Mouse (Mus musculus) ES-E14 (cell line): ENCODE results near the gene Gga3. TPM values are rescaled to one million over a fixed set of nuclear protein-coding genes. Genes with fewer than 3 reads are reported as not detected.

ENCODE experiments used
- DNase-seq: peaks from one replicate; pipeline ENCODE4 v3.0.0-alpha.2; 2013; ENCODE audit warnings: low read depth, low spot score
- H3K27ac ChIP-seq: 2 replicates; pipeline ENCODE4 v1.5.1; 2012; ENCODE audit warnings: low read depth, mild to moderate bottlenecking, low read length, moderate library complexity, mixed read lengths; ENCODE audit not compliant: poor library complexity, insufficient read depth, severe bottlenecking
- H3K36me3 ChIP-seq: 2 replicates; pipeline ENCODE4 v1.6.1; 2012; ENCODE audit warnings: mild to moderate bottlenecking, low read length, moderate library complexity, mixed read lengths; ENCODE audit not compliant: control insufficient read depth, poor library complexity, insufficient read depth, severe bottlenecking
- H3K4me1 ChIP-seq, 2 experiments: fragments of 150-350 bp in 1 of 2; sonication (generic) in 1 of 2; 2 replicates each; pipeline ENCODE4 v1.6.1; 2012; ENCODE audit warnings: low read length in 2 of 2, mild to moderate bottlenecking in 1 of 2, mixed read lengths in 1 of 2; ENCODE audit not compliant: control insufficient read depth in 2 of 2, insufficient read depth in 2 of 2, poor library complexity in 1 of 2
- H3K4me3 ChIP-seq, 2 experiments: fragments of 150-350 bp in 1 of 2; sonication (generic) in 1 of 2; 2 replicates each; pipeline ENCODE4 v1.5.1; 2012; ENCODE audit warnings: low read length in 2 of 2, low read depth in 1 of 2, mild to moderate bottlenecking in 1 of 2, mixed read lengths in 1 of 2; ENCODE audit not compliant: insufficient read depth in 1 of 2, poor library complexity in 1 of 2, severe bottlenecking in 1 of 2
- H3K9ac ChIP-seq: 2 replicates; pipeline ENCODE4 v1.6.1; 2012; ENCODE audit warnings: low read depth, mild to moderate bottlenecking, low read length, mixed read lengths; ENCODE audit not compliant: poor library complexity, insufficient read depth, severe bottlenecking
- H3K9me3 ChIP-seq: fragments of 150-350 bp; sonication (generic); 2 replicates; pipeline ENCODE4 v1.6.1; 2012; ENCODE audit warnings: low read depth, mild to moderate bottlenecking, low read length; ENCODE audit not compliant: control insufficient read depth, insufficient read depth
- CHD2 ChIP-seq: IDR thresholded peaks from 2 replicates; pipeline ENCODE4 v1.6.1; 2014; ENCODE audit warnings: mild to moderate bottlenecking, low read depth, low read length, inconsistent platforms
- HCFC1 ChIP-seq: IDR thresholded peaks from 2 replicates; pipeline ENCODE4 v1.6.1; 2012; ENCODE audit warnings: low read length, inconsistent platforms, borderline replicate concordance; ENCODE audit not compliant: insufficient read depth
- MAFK ChIP-seq: IDR thresholded peaks from 2 replicates; pipeline ENCODE4 v1.6.1; 2014; ENCODE audit warnings: mild to moderate bottlenecking, low read depth, low read length, inconsistent platforms; ENCODE audit not compliant: insufficient read depth
- ZC3H11A ChIP-seq: IDR thresholded peaks from 2 replicates; pipeline ENCODE4 v1.6.1; 2012; ENCODE audit warnings: low read depth, mild to moderate bottlenecking, inconsistent platforms, low read length, borderline replicate concordance
- ZNF384 ChIP-seq: IDR thresholded peaks from 2 replicates; pipeline ENCODE4 v1.6.1; 2012; ENCODE audit warnings: low read depth, low read length, inconsistent platforms
- in situ Hi-C, 2 experiments: fragments of 600-800 bp; cut with MboI; formaldehyde crosslinking; loops; one replicate each; pipeline ENCODE4 v1.15.1; 2025; ENCODE audit warnings: low sequenced_read_pairs in 2 of 2, inconsistent platforms in 1 of 2; ENCODE audit not compliant: unreplicated experiment in 2 of 2
- total RNA-seq: library from RNA; depleted of rRNA; stranded (reverse); fragments of 300-350 nt; gene quantifications from 2 replicates; pipeline ENCODE4 v1.2.3, GENCODE M21; 2012

The Gga3 gene
- total RNA-seq, 1 experiment: 31.7 TPM

DNA sequence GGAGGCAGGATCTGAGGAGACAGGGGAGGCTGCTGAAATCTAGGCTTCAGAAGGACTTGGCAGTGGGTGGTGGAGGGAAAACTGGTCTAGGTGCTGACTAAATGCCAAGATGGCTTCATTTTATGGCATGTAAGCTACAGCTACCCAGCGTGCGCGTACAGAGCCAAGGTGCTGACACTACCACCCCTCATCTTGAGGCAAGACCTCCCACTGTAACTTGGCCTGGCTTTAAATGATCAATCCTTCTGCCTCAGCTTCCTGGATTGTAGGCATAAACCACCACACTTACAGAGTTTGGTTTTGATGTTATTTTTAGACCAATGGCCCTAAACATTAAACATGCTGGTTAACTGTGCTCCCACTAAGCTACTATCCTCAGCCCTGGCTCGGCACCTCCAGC is 35.7 kb upstream of the Gga3 start:
- Histone ChIP-seq H3K4me3 (no peak overlapping the region), H3K9ac (peak overlapping the region; percentile 16; the same call in 1 of the 2 replicates), H3K4me1 (peaks cover 6 to 44% of the 10 kb centered on the region in 2 experiments), H3K27ac (peak overlapping the region; percentile 59), H3K36me3 (peaks cover 4% of the 10 kb centered on the region; the same call in 1 of the 2 replicates), H3K9me3 (no peaks in the 10 kb centered on the region)
- TF ChIP-seq ZNF384: no peak
- in situ Hi-C loops: no loop called here
- no peak for DNase-seq

DNA sequence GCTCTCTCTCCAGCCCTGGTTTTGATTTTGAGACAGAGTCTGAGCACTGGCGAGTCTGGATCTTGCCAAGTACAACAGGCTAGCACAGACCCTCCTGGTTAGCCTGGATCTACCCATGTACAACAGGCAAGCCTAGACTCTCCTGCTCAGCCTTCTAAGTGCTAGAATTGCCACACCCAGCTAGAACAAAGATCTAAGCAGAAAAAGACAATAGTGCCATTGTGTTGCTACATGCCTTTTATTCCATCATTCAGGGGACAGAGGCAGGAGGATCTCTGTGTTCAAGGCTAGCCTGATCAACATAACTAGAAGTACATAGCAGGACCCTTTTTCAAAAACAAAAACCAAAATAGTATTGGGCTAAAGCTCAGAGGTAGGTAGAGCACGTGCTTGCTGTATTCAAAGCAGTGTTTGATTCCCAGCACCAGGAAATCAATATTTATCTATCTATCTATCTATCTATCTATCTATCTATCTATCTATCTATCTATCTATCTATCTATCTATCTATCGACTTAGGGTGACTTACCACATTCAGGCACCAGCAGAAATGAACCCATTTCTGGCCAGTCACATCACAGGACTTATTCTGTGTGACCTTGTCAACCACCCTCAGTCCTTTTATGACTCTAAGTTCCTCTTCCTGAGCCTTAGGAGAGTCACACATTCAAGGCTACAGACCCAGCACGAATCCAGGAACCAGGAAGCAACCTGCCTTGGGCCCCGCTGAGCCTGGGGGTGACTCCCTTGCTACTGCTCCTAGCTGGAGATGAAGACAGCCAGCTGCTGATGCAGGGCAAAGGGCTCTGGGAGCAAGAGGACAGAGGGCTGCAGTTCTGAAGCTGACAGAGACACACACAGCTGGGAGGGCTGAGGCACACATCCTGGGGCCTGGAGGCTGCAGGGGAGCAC is 34.9 kb upstream of the Gga3 start:
- peak overlapping the region; percentile 16; the same call in 1 of the 2 replicates for H3K9ac ChIP-seq

DNA sequence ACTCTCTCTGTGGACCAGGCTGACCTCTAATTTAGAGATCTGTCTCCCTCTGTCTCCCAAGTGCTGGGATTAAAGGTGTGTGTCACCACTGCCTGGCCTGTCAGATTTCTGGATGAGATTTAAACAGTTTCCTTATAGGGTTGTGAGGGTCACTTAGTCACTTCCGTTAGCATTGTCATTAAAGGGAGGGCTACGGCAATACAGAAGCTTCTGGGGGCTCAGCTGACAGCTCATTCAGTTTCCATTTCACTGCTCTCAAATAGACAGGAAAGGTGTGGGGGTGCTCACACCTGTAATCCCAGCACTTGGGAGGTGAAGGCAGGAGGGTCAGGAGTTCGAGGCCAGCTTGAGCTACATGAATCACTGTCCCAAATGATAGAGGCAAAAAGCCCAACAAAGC is 33.1 kb upstream of the Gga3 start:
- Histone ChIP-seq H3K27ac (no peak overlapping the region), H3K9ac (peak overlapping the region; percentile 14; the same call in 1 of the 2 replicates), H3K4me3 (no peak overlapping the region), H3K36me3 (no peaks in the 10 kb centered on the region), H3K9me3 (no peaks in the 10 kb centered on the region), H3K4me1 (peaks cover 3 to 39% of the 10 kb centered on the region in 2 experiments)
- no peak for DNase-seq
- in situ Hi-C loops: no loop called here
- no peak for TF ChIP-seq MAFK
- TF ChIP-seq ZNF384: no peak
- TF ChIP-seq ZC3H11A: no peak
- no peak for TF ChIP-seq HCFC1

More for the DNA sequence above, 34.9 kb upstream of the Gga3 start:
- Histone ChIP-seq H3K9me3 (no peaks in the 10 kb centered on the region), H3K4me1 (peaks cover 3 to 44% of the 10 kb centered on the region in 2 experiments), H3K36me3 (peaks cover 2% of the 10 kb centered on the region; the same call in 1 of the 2 replicates), H3K27ac (peak overlapping the region; percentile 59; the same call in 1 of the 2 replicates), H3K4me3 (no peak overlapping the region)
- in situ Hi-C loops: no loop called here
- DNase-seq: no peak
- TF ChIP-seq ZNF384: no peak
- TF ChIP-seq HCFC1: no peak
- TF ChIP-seq CHD2: no peak
- TF ChIP-seq MAFK: no peak
- TF ChIP-seq ZC3H11A: no peak

DNA sequence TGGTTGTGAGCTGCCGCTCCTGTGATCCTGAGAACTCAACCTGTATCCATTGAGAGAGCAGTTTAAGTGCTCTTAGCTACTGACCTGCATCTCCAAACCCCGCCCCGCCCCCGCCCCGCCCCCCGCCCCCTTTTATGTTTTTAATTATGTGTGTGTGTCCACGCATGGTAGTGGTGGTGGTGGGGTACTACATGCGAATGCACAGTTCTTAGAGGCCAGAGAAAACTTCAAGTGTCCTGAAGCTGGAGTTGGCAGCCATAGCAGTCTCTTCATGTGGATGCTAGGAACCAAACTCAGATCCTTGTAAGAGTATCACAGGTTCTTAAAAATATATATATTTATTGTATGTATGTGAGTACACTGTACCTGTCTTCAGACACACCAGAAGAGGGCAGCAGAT is 31.6 kb upstream of the Gga3 start:
- no peak overlapping the region for H3K4me3 ChIP-seq
- in situ Hi-C loops: no loop called here
- DNase-seq: no peak
- H3K4me1 ChIP-seq: peaks cover 5 to 28% of the 10 kb centered on the region in 2 experiments; a peak in 3 of 4 replicates
- no peak overlapping the region for H3K27ac ChIP-seq
- TF ChIP-seq ZNF384 (no peak), CHD2 (no peak), HCFC1 (no peak), MAFK (no peak), ZC3H11A (no peak)
- H3K36me3 ChIP-seq: no peaks in the 10 kb centered on the region
- no peaks in the 10 kb centered on the region for H3K9me3 ChIP-seq
- no peak overlapping the region for H3K9ac ChIP-seq
